Mouse (Mus musculus): ENCODE results near the gene Lyrm1. TPM values are rescaled to one million over a fixed set of nuclear protein-coding genes. Genes with fewer than 3 reads are reported as not detected.

Lyrm1 gene
- polyA plus RNA-seq, 1 experiment from 2014 or later = 17.9 TPM

- no peak overlapping the region for H3K9ac ChIP-seq (replicated peaks)
- 97% methylated on average over 4 of the region's 4 CpGs for WGBS
- no peak for ATAC-seq (ENCODE audit: low FRiP score)
- no peak overlapping the region for H3K4me2 ChIP-seq
- H3K27ac ChIP-seq (replicated peaks) = no peak overlapping the region
- no peaks in the 10 kb centered on the region for H3K9me3 ChIP-seq (replicated peaks)
- no peak overlapping the region for H3K4me3 ChIP-seq (replicated peaks)
- peaks cover 44% of the 10 kb centered on the region for H3K4me1 ChIP-seq
- no peaks in the 10 kb centered on the region for H3K36me3 ChIP-seq
- no peaks in the 10 kb centered on the region for H3K27me3 ChIP-seq (replicated peaks)
Observed at GRCm38 (mm10) chr7:119892742-119893141, 2.9 kb upstream of the Lyrm1 start.

GRCm38 (mm10) chr7:119894818-119895544 is 680 bp upstream of the Lyrm1 start:
- peak overlapping the region; percentile 96 for H3K27ac ChIP-seq (replicated peaks)
- no peaks in the 10 kb centered on the region for H3K9me3 ChIP-seq (replicated peaks)
- H3K4me3 ChIP-seq (replicated peaks) = peak overlapping the region; percentile 79
- ATAC-seq (ENCODE audit: low FRiP score) = peak; percentile 67
- H3K36me3 ChIP-seq = no peaks in the 10 kb centered on the region
- H3K4me1 ChIP-seq = peaks cover 47% of the 10 kb centered on the region
- peak overlapping the region; percentile 92 for H3K9ac ChIP-seq (replicated peaks)
- peak overlapping the region; percentile 78 for H3K4me2 ChIP-seq
- WGBS = 0% methylated on average over 15 of the region's 15 CpGs
- H3K27me3 ChIP-seq (replicated peaks) = no peaks in the 10 kb centered on the region

GRCm38 (mm10) chr7:119897521-119898109 is 2.0 kb downstream of the Lyrm1 start:
- 94% methylated on average over 8 of the region's 8 CpGs for WGBS
- no peak overlapping the region for H3K9ac ChIP-seq (replicated peaks)
- no peaks in the 10 kb centered on the region for H3K9me3 ChIP-seq (replicated peaks)
- H3K4me2 ChIP-seq = no peak overlapping the region
- H3K27ac ChIP-seq (replicated peaks) = no peak overlapping the region; the same call in 1 of the 2 replicates
- H3K27me3 ChIP-seq (replicated peaks) = no peaks in the 10 kb centered on the region
- H3K4me3 ChIP-seq (replicated peaks) = no peak overlapping the region
- H3K36me3 ChIP-seq = no peaks in the 10 kb centered on the region
- peaks cover 39% of the 10 kb centered on the region for H3K4me1 ChIP-seq
- no peak for ATAC-seq (ENCODE audit: low FRiP score)

- 57% methylated on average over 1 of the region's 1 CpGs for WGBS
- H3K4me2 ChIP-seq = no peak overlapping the region
- peaks cover 35% of the 10 kb centered on the region for H3K4me1 ChIP-seq
- no peak overlapping the region; the same call in 1 of the 2 replicates for H3K27ac ChIP-seq (replicated peaks)
- no peaks in the 10 kb centered on the region for H3K36me3 ChIP-seq
- no peak overlapping the region for H3K4me3 ChIP-seq (replicated peaks)
- no peak for ATAC-seq (ENCODE audit: low FRiP score)
- H3K9ac ChIP-seq (replicated peaks) = no peak overlapping the region
- H3K9me3 ChIP-seq (replicated peaks) = no peaks in the 10 kb centered on the region
- no peaks in the 10 kb centered on the region for H3K27me3 ChIP-seq (replicated peaks)
Observed at GRCm38 (mm10) chr7:119898247-119898856, 2.7 kb downstream of the Lyrm1 start.

GRCm38 (mm10) chr7:119899386-119900057 is 3.9 kb downstream of the Lyrm1 start:
- Histone ChIP-seq H3K36me3 (no peaks in the 10 kb centered on the region), H3K27ac (replicated peaks) (no peak overlapping the region), H3K4me2 (no peak overlapping the region), H3K9me3 (replicated peaks) (no peaks in the 10 kb centered on the region), H3K4me3 (replicated peaks) (no peak overlapping the region), H3K4me1 (peaks cover 24% of the 10 kb centered on the region), H3K27me3 (replicated peaks) (no peaks in the 10 kb centered on the region), H3K9ac (replicated peaks) (no peak overlapping the region)
- no peak for ATAC-seq (ENCODE audit: low FRiP score)
- 71% methylated on average over 3 of the region's 3 CpGs for WGBS

- no peak overlapping the region for H3K27ac ChIP-seq (replicated peaks)
- WGBS = 89% methylated on average over 3 of the region's 3 CpGs
Observed at GRCm38 (mm10) chr7:119906523-119907215, 11.0 kb downstream of the Lyrm1 start.

GRCm38 (mm10) chr7:119911727-119912126 is 16.1 kb downstream of the Lyrm1 start:
- no peak for ATAC-seq (ENCODE audit: low FRiP score)
- H3K27me3 ChIP-seq (replicated peaks) = no peaks in the 10 kb centered on the region
- no peak overlapping the region for H3K4me3 ChIP-seq (replicated peaks)
- H3K4me2 ChIP-seq = no peak overlapping the region
- H3K9me3 ChIP-seq (replicated peaks) = no peaks in the 10 kb centered on the region
- 85% methylated on average over 3 of the region's 3 CpGs for WGBS
- no peak overlapping the region for H3K9ac ChIP-seq (replicated peaks)
- no peaks in the 10 kb centered on the region for H3K36me3 ChIP-seq
- no peaks in the 10 kb centered on the region for H3K4me1 ChIP-seq
- no peak overlapping the region for H3K27ac ChIP-seq (replicated peaks)

More at GRCm38 (mm10) chr7:119906523-119907215, 11.0 kb downstream of the Lyrm1 start:
- Histone ChIP-seq H3K4me1 (no peaks in the 10 kb centered on the region), H3K27me3 (replicated peaks) (no peaks in the 10 kb centered on the region), H3K4me2 (no peak overlapping the region), H3K36me3 (no peaks in the 10 kb centered on the region), H3K9ac (replicated peaks) (no peak overlapping the region), H3K4me3 (replicated peaks) (no peak overlapping the region), H3K9me3 (replicated peaks) (no peaks in the 10 kb centered on the region)
- no peak for ATAC-seq (ENCODE audit: low FRiP score)

GRCm38 (mm10) chr7:119920457-119920856 is 24.8 kb downstream of the Lyrm1 start:
- H3K9me3 ChIP-seq (replicated peaks) = no peaks in the 10 kb centered on the region
- H3K9ac ChIP-seq (replicated peaks) = no peak overlapping the region
- H3K4me3 ChIP-seq (replicated peaks) = no peak overlapping the region
- no peaks in the 10 kb centered on the region for H3K27me3 ChIP-seq (replicated peaks)
- ATAC-seq (ENCODE audit: low FRiP score) = no peak
- WGBS = 61% methylated on average over 2 of the region's 2 CpGs
- H3K27ac ChIP-seq (replicated peaks) = no peak overlapping the region
- no peaks in the 10 kb centered on the region for H3K36me3 ChIP-seq
- H3K4me2 ChIP-seq = no peak overlapping the region
- no peaks in the 10 kb centered on the region for H3K4me1 ChIP-seq

GRCm38 (mm10) chr7:119921054-119921453 is 25.4 kb downstream of the Lyrm1 start:
- Histone ChIP-seq H3K4me2 (no peak overlapping the region), H3K4me3 (replicated peaks) (no peak overlapping the region), H3K9me3 (replicated peaks) (no peaks in the 10 kb centered on the region), H3K36me3 (no peaks in the 10 kb centered on the region), H3K9ac (replicated peaks) (no peak overlapping the region), H3K4me1 (no peaks in the 10 kb centered on the region), H3K27me3 (replicated peaks) (no peaks in the 10 kb centered on the region), H3K27ac (replicated peaks) (no peak overlapping the region)
- no peak for ATAC-seq (ENCODE audit: low FRiP score)
- WGBS = 85% methylated on average over 4 of the region's 4 CpGs

GRCm38 (mm10) chr7:119928783-119929440 is 33.3 kb downstream of the Lyrm1 start:
- Histone ChIP-seq H3K4me3 (replicated peaks) (no peak overlapping the region), H3K4me2 (no peak overlapping the region), H3K4me1 (no peaks in the 10 kb centered on the region), H3K9ac (replicated peaks) (no peak overlapping the region), H3K27ac (replicated peaks) (no peak overlapping the region), H3K9me3 (replicated peaks) (no peaks in the 10 kb centered on the region), H3K27me3 (replicated peaks) (no peaks in the 10 kb centered on the region), H3K36me3 (no peaks in the 10 kb centered on the region)
- ATAC-seq (ENCODE audit: low FRiP score) = no peak
- 73% methylated on average over 2 of the region's 2 CpGs for WGBS

- Histone ChIP-seq H3K27ac (replicated peaks) (no peak overlapping the region), H3K36me3 (no peaks in the 10 kb centered on the region), H3K27me3 (replicated peaks) (no peaks in the 10 kb centered on the region), H3K9me3 (replicated peaks) (no peaks in the 10 kb centered on the region), H3K4me1 (no peaks in the 10 kb centered on the region), H3K9ac (replicated peaks) (no peak overlapping the region), H3K4me2 (no peak overlapping the region), H3K4me3 (replicated peaks) (no peak overlapping the region)
- ATAC-seq (ENCODE audit: low FRiP score) = no peak
Observed at GRCm38 (mm10) chr7:119936321-119936720, 40.7 kb downstream of the Lyrm1 start.

All from neural tube, embryonic 15.5 days (tissue).